Mouse (Mus musculus): ENCODE data around the gene Supt4a. TPM values are rescaled to one million over a fixed set of nuclear protein-coding genes. Genes with fewer than 3 reads are reported as not detected.

Supt4a gene
- polyA plus RNA-seq, 1 experiment from 2014 or later: 146 TPM

DNA sequence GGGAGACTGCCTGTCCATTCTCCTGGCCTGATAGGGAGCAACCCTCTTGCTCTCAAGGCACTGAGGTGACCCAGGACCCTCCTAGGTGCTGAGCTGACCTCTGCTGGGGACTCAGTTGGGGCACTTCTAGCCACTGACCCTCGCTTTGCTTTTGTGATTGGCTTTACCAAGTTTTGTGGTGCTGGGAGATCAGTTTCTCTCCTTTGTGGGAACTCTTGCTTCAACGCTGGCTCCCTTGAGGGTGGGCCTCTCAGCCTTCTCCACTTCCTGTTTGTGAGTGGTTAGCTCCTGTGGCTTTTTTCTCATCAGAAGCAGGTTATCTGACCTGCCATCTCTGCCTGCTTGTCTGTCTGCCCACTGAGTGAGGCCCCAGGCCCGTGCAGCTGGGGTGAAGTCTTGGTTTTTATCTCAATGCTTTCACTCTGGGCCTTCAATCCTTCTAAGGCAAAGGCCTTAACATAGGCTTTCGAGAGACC is 14.2 kb downstream of the Supt4a start:
- no peak for ATAC-seq (ENCODE audit: insufficient read depth)
- Histone ChIP-seq H3K36me3 (ENCODE audit: insufficient read depth) (no peaks in the 10 kb centered on the region), H3K9me3 (ENCODE audit: low read depth, low read length) (no peaks in the 10 kb centered on the region), H3K27ac (ENCODE audit: low read depth) (peak overlapping the region; percentile 65), H3K4me1 (ENCODE audit: insufficient read depth) (no peaks in the 10 kb centered on the region), H3K27me3 (ENCODE audit: insufficient read depth, low read length) (no peaks in the 10 kb centered on the region), H3K9ac (no peak overlapping the region), H3K4me3 (ENCODE audit: low read depth, low read length) (no peak overlapping the region), H3K4me2 (peak overlapping the region; percentile 27; the same call in 1 of the 2 replicates)
- 51% methylated on average over 4 of the region's 4 CpGs for WGBS
- DNase-seq: no peak
- TF ChIP-seq CTCF (IDR thresholded peaks at IDR 0.05; ENCODE audit: low read depth): no peak

DNA sequence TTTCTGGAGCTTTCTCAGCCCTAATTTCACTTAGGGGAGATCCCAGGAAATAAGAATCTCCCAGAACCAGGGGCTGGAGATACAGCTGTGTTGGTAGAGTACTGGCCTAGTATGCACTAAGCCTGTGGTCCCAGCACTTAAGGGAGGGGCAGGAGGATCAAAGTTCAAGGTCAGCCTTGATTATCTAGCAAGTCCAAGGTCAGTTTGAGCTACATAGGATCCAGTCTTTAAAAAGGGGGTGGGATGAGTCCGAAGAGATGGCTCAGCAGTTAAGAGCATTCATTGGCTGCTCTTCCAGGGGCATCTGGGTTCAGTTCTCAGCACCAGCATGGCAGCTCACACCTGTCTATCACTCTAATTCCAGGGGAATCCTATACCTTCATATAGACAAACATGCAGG is 15.0 kb downstream of the Supt4a start:
- WGBS: 81% methylated on average over 1 of the region's 1 CpGs
- ATAC-seq (ENCODE audit: insufficient read depth) (no peak), DNase-seq (no peak)
- Histone ChIP-seq H3K27me3 (ENCODE audit: insufficient read depth, low read length) (no peaks in the 10 kb centered on the region), H3K4me1 (ENCODE audit: insufficient read depth) (no peaks in the 10 kb centered on the region), H3K9me3 (ENCODE audit: low read depth, low read length) (no peaks in the 10 kb centered on the region), H3K9ac (no peak overlapping the region), H3K36me3 (ENCODE audit: insufficient read depth) (no peaks in the 10 kb centered on the region), H3K4me2 (no peak overlapping the region), H3K27ac (ENCODE audit: low read depth) (no peak overlapping the region), H3K4me3 (ENCODE audit: low read depth, low read length) (no peak overlapping the region)
- TF ChIP-seq CTCF (IDR thresholded peaks at IDR 0.05; ENCODE audit: low read depth): no peak

DNA sequence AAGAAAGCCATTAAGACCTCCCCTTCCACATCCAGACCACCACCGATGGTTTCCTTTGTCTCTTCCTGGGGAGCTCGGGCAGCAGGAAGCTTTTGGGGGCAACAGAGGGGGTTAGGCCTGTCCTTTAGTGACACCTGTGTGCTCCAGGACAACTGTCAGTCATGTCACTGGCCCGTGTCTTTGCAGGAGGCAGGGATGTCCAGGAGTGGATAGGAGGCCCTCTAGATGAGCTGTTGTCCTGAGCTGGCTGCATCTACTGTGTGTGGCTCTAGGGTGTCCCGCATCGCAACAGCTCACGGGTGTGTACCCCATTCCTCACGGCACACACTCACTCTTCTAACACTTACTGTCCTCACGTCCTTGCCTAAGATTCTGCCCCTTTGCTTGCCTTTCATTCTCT is 15.9 kb downstream of the Supt4a start:
- no peak overlapping the region for H3K4me2 ChIP-seq
- H3K27me3 ChIP-seq (ENCODE audit: insufficient read depth, low read length): no peaks in the 10 kb centered on the region
- H3K4me1 ChIP-seq (ENCODE audit: insufficient read depth): no peaks in the 10 kb centered on the region
- no peak overlapping the region for H3K27ac ChIP-seq (ENCODE audit: low read depth)
- DNase-seq: no peak
- WGBS: 78% methylated on average over 8 of the region's 8 CpGs
- no peak for TF ChIP-seq CTCF (IDR thresholded peaks at IDR 0.05; ENCODE audit: low read depth)
- no peaks in the 10 kb centered on the region for H3K9me3 ChIP-seq (ENCODE audit: low read depth, low read length)
- H3K36me3 ChIP-seq (ENCODE audit: insufficient read depth): no peaks in the 10 kb centered on the region
- peak overlapping the region; percentile 6; the same call in 1 of the 2 replicates for H3K9ac ChIP-seq
- ATAC-seq (ENCODE audit: insufficient read depth): no peak
- no peak overlapping the region for H3K4me3 ChIP-seq (ENCODE audit: low read depth, low read length)

DNA sequence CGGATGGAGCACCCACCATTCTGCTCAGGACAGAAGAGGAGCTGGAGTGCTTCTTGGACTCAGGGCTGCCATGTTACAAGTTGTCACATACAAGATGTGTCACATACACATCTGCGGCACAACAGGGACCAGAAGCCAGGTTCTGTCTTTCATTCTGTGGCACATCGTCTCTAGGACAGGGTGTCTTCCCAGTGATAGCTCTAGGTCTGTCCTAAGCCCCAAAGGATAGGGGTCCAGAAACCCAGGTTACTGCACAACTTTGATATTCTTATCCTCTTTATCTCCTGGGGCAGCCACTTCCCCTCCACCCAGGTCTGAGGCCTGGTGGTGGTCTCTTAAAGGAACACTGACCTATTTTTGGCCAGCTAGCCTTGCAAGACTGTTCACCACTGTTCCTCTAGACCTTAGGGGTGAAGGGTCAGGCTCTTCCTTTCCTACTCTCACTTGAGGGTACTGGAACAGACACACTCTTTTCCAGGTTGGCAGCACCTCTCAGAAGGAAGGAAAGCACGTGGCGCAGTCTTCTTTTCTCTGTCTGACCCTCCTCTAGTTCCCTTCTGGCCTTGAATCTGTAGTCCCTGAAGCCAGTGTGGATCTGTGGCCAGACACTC is 16.6 kb downstream of the Supt4a start:
- Histone ChIP-seq H3K9me3 (ENCODE audit: low read depth, low read length) (no peaks in the 10 kb centered on the region), H3K9ac (peak overlapping the region; percentile 6; the same call in 1 of the 2 replicates), H3K36me3 (ENCODE audit: insufficient read depth) (no peaks in the 10 kb centered on the region), H3K4me3 (ENCODE audit: low read depth, low read length) (no peak overlapping the region), H3K27me3 (ENCODE audit: insufficient read depth, low read length) (no peaks in the 10 kb centered on the region), H3K4me2 (no peak overlapping the region), H3K4me1 (ENCODE audit: insufficient read depth) (no peaks in the 10 kb centered on the region), H3K27ac (ENCODE audit: low read depth) (no peak overlapping the region)
- DNase-seq: no peak
- ATAC-seq (ENCODE audit: insufficient read depth): no peak
- no peak for TF ChIP-seq CTCF (IDR thresholded peaks at IDR 0.05; ENCODE audit: low read depth)
- WGBS: 81% methylated on average over 5 of the region's 5 CpGs

DNA sequence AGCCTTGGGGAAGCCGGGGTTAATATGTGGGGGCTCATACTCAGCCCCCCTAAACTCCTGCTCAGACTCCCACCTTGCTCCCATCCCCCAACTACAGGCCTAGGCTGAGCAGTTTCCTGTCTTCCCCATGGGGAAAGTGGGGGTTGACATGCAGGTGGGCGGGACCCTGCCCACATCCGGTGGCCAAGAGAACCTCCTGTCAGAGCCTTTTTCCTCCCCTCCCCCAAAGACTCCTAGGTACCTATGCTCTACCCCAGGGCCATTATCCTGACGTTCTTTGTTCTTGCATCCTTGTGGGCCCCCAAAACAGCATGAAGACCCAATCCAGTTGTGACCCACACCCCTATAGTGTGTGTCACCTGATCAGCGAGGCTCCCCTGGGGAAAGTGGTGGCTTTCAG is 17.3 kb downstream of the Supt4a start:
- no peak for ATAC-seq (ENCODE audit: insufficient read depth)
- peak overlapping the region; percentile 11; the same call in 1 of the 2 replicates for H3K4me2 ChIP-seq

DNA sequence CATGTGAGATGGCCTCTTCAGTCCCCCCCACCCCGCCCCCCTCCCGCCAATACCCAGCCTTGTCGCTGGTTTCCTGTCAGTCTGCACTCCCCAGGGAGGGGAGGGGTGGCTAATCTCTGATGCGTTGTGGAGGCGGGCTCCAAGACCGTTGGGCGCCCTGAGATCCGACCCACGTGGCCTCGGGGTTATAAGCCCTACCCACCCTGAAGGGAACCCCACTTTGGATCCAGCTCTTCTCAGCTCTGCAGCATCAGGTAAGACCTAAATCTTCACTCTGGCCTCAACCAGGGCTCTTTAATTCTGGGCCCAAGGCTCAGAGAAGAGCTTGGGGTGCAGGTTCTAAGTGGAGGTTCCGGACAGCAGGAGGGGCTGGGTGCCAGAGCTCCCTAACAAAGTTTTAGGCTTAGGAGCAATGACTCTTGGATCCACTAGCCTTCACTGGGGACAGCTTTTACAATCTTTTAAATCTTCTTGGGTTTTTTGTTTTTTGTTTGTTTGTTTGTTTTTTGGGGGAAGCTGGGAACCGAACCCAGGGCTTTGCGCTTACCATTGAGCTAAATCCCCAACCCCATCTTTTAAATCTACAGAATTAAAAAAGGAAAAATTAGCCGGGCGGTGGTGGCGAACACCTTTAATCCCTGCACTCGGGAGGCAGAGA is 18.1 kb downstream of the Supt4a start:
- DNase-seq (peak; percentile 27), ATAC-seq (ENCODE audit: insufficient read depth) (peak; percentile 64)
- H3K4me3 ChIP-seq (ENCODE audit: low read depth, low read length): peak overlapping the region; percentile 19; the same call in 1 of the 2 replicates
- H3K4me1 ChIP-seq (ENCODE audit: insufficient read depth): no peaks in the 10 kb centered on the region
- WGBS: 65% methylated on average over 17 of the region's 17 CpGs
- H3K27ac ChIP-seq (ENCODE audit: low read depth): no peak overlapping the region
- H3K9me3 ChIP-seq (ENCODE audit: low read depth, low read length): no peaks in the 10 kb centered on the region
- peak overlapping the region; percentile 9; the same call in 1 of the 2 replicates for H3K9ac ChIP-seq
- H3K36me3 ChIP-seq (ENCODE audit: insufficient read depth): no peaks in the 10 kb centered on the region
- H3K4me2 ChIP-seq: no peak overlapping the region; the same call in 1 of the 2 replicates
- H3K27me3 ChIP-seq (ENCODE audit: insufficient read depth, low read length): peaks cover 12% of the 10 kb centered on the region
- TF ChIP-seq CTCF (IDR thresholded peaks at IDR 0.05; ENCODE audit: low read depth): no peak

More for the DNA sequence above, 17.3 kb downstream of the Supt4a start:
- H3K27me3 ChIP-seq (ENCODE audit: insufficient read depth, low read length): 0 out of 2 replicates have a peak, but pooled peaks cover 3% of the 10 kb centered on the region
- H3K36me3 ChIP-seq (ENCODE audit: insufficient read depth): no peaks in the 10 kb centered on the region
- H3K4me3 ChIP-seq (ENCODE audit: low read depth, low read length): no peak overlapping the region
- no peak for DNase-seq
- no peak overlapping the region for H3K27ac ChIP-seq (ENCODE audit: low read depth)
- no peak overlapping the region for H3K9ac ChIP-seq
- WGBS: 68% methylated on average over 5 of the region's 5 CpGs
- H3K4me1 ChIP-seq (ENCODE audit: insufficient read depth): no peaks in the 10 kb centered on the region
- H3K9me3 ChIP-seq (ENCODE audit: low read depth, low read length): no peaks in the 10 kb centered on the region
- no peak for TF ChIP-seq CTCF (IDR thresholded peaks at IDR 0.05; ENCODE audit: low read depth)

- ATAC-seq (ENCODE audit: insufficient read depth) (no peak), DNase-seq (no peak)
- H3K4me3 ChIP-seq (ENCODE audit: low read depth, low read length): peak overlapping the region; percentile 19; the same call in 1 of the 2 replicates
- H3K4me2 ChIP-seq: no peak overlapping the region
- no peaks in the 10 kb centered on the region for H3K9me3 ChIP-seq (ENCODE audit: low read depth, low read length)
- no peaks in the 10 kb centered on the region for H3K36me3 ChIP-seq (ENCODE audit: insufficient read depth)
- H3K9ac ChIP-seq: no peak overlapping the region
- peaks cover 20% of the 10 kb centered on the region for H3K27me3 ChIP-seq (ENCODE audit: insufficient read depth, low read length)
- peak overlapping the region; percentile 40; the same call in 1 of the 2 replicates for H3K27ac ChIP-seq (ENCODE audit: low read depth)
- no peaks in the 10 kb centered on the region for H3K4me1 ChIP-seq (ENCODE audit: insufficient read depth)
- TF ChIP-seq CTCF (IDR thresholded peaks at IDR 0.05; ENCODE audit: low read depth): no peak
- WGBS: 85% methylated on average over 15 of the region's 15 CpGs
Measured at GRCm38 (mm10) chr11:87756251-87756820, 19.0 kb downstream of the Supt4a start.

All from lung, embryonic 14.5 days (tissue).